Mouse (Mus musculus): ENCODE results near the gene Nxn. TPM values are rescaled to one million over a fixed set of nuclear protein-coding genes. Genes with fewer than 3 reads are reported as not detected.
"Not testable (repeated sequence)": the region's sequence is repeated elsewhere in the genome, so short reads cannot be mapped to it uniquely, and the experiment has no call there.

Nxn gene
- polyA plus RNA-seq, 1 experiment from 2014 or later = 107 TPM

GRCm38 (mm10) chr11:76216049-76216540, 182.8 kb downstream of the Nxn start:
- DNase-seq (ENCODE audit: low read depth, low spot score) (no peak), ATAC-seq (no peak)
- ChIA-PET CTCF (no interaction called here), POLR2A (interaction anchor here (0.7 kb wide), 1 partner anchor 219 kb away, joined by 5 read pairs; no protein-coding TSS in a partner anchor)
- no peak for TF ChIP-seq CTCF (IDR thresholded peaks at IDR 0.05)
- no peaks in the 10 kb centered on the region for H3K27me3 ChIP-seq
- in situ Hi-C loops (cut with MboI; ENCODE audit: low pct_unique_long_range_greater_than_20kb) = no loop called here

- in situ Hi-C loops (cut with MboI; ENCODE audit: low pct_unique_long_range_greater_than_20kb) = no loop called here
- DNase-seq (ENCODE audit: low read depth, low spot score) (no peak), ATAC-seq (no peak)
- POLR2A ChIA-PET = no interaction called here
- H3K27me3 ChIP-seq = no peaks in the 10 kb centered on the region
- no peak for TF ChIP-seq CTCF (IDR thresholded peaks at IDR 0.05)
- CTCF ChIA-PET = no interaction called here
Observed at GRCm38 (mm10) chr11:76215011-76215410, 183.9 kb downstream of the Nxn start.

- no peak for ATAC-seq
- POLR2A ChIA-PET = no interaction called here
- CTCF ChIA-PET = no interaction called here
- in situ Hi-C loops (cut with MboI; ENCODE audit: low pct_unique_long_range_greater_than_20kb) = no loop called here
- no peak for TF ChIP-seq CTCF (IDR thresholded peaks at IDR 0.05)
- no peak for DNase-seq (ENCODE audit: low read depth, low spot score)
- no peaks in the 10 kb centered on the region for H3K27me3 ChIP-seq
Observed at GRCm38 (mm10) chr11:76213841-76214240, 185.1 kb downstream of the Nxn start.

- H3K27me3 ChIP-seq; in situ Hi-C loops (cut with MboI; ENCODE audit: low pct_unique_long_range_greater_than_20kb); ATAC-seq; POLR2A ChIA-PET; CTCF ChIA-PET; DNase-seq (ENCODE audit: low read depth, low spot score): not testable (repeated sequence)
Observed at GRCm38 (mm10) chr11:76211595-76211994, 187.3 kb downstream of the Nxn start.

- TF ChIP-seq CTCF (IDR thresholded peaks at IDR 0.05) = no peak
- no peak for DNase-seq (ENCODE audit: low read depth, low spot score)
- no peaks in the 10 kb centered on the region for H3K27me3 ChIP-seq
- ChIA-PET CTCF (interaction anchor here (1.6 kb wide), 1 partner anchor 19 kb away, joined by 4 read pairs; no protein-coding TSS in a partner anchor), POLR2A (interaction anchor here (0.6 kb wide), 4 partner anchors 12 to 690 kb away, joined by 3 to 4 read pairs (median 4); no protein-coding TSS in a partner anchor)
- no peak for ATAC-seq
- in situ Hi-C loops (cut with MboI; ENCODE audit: low pct_unique_long_range_greater_than_20kb) = no loop called here
Observed at GRCm38 (mm10) chr11:76210228-76210985, 188.5 kb downstream of the Nxn start.

Other genes with a start within 250 kb of the Nxn start
- gene Vps53, start 219.5 kb downstream of the Nxn start, polyA plus RNA-seq (2021) = 53.0 TPM
- gene Fam57a, start 219.5 kb downstream of the Nxn start, polyA plus RNA-seq (2021) = 5.9 TPM
- gene Dbil5, start 181.5 kb downstream of the Nxn start, polyA plus RNA-seq (2021) = 0.67 TPM
- 4.4 TPM for gene Gemin4, start 181.5 kb downstream of the Nxn start, polyA plus RNA-seq (2021)
- 15.4 TPM for gene Mrm3, start 155.4 kb downstream of the Nxn start, polyA plus RNA-seq (2021)
- gene Glod4, start 155.4 kb downstream of the Nxn start, polyA plus RNA-seq (2021) = 151 TPM
- gene Timm22, start 7.8 kb upstream of the Nxn start, polyA plus RNA-seq (2021) = 58.6 TPM
- 136 TPM for gene Abr, start 223.2 kb upstream of the Nxn start, polyA plus RNA-seq (2021)